Mouse (Mus musculus): Measurements from ENCODE around the gene Tubd1. TPM values are rescaled to one million over a fixed set of nuclear protein-coding genes. Genes with fewer than 3 reads are reported as not detected.
A peak's percentile ranks its signal among the peaks of the same experiment; 100 is the strongest.

Gene Tubd1
- 0.93 and 1.2 TPM in 2 replicates for polyA plus RNA-seq (2012; rRNA removed)

DNA sequence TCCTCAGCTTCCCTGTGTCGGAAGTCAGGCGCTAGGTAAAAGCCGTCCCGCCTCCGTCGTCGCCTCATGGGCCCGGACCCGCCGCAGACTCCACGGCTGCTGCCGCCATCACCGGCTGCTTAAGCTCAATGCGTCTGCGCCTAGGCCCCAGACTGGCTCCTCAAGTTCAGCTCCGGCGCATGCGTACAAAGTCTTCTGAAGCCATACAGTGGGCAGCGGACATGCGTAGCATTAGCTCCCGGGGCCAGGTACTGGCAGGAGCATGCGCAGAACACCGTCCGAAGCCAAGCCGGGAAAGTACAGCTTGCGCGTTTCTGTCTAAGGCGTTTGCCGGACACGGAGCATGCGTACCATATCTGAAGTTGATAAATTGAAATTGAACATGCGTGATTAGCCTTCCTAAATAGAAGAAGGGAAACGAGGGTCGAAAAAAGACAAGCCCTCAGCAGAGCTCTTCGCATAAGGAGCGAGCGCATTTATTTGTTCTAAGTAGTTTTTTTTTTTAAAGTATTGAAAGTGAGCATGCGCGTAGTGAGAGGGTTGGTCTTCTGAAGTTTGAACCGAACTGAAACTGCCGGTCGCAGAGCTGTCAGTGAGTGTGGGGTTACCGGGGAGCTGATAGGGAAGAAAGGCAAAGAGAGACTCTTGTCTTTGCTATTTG, at the start of gene Tubd1, which contains the start of gene Rps6kb1:
Tubd1 (plus strand) TSS at position 353 of the 661 bp plus-strand sequence.
Rps6kb1 (minus strand) TSS at position 167 of the 661 bp plus-strand sequence.
- peaks cover 7% of the 10 kb centered on the region for H3K36me3 ChIP-seq (ENCODE audit: control insufficient read depth, insufficient read depth, low read length)
- WGBS = under 1% methylated on average over 43 of the region's 43 CpGs
- peak within 1 kb of the TSS; percentile 76 for H3K27ac ChIP-seq (ENCODE audit: insufficient read depth, low read depth, low read length)
- peak within 1 kb of the TSS; percentile 76 for H3K4me3 ChIP-seq (ENCODE audit: low read depth, low read length)
- TF ChIP-seq POLR2A (IDR thresholded peaks at IDR 0.05; ENCODE audit: low read depth, low read length) (peak; percentile 98), CTCF (IDR thresholded peaks at IDR 0.05; ENCODE audit: extremely low read depth, insufficient read length, insufficient replicate concordance, low read depth, low read length) (no peak)
- H3K27me3 ChIP-seq (ENCODE audit: control insufficient read depth, insufficient read depth, low read length) = no peaks in the 10 kb centered on the region
- H3K4me1 ChIP-seq (ENCODE audit: control insufficient read depth, insufficient read depth, insufficient read length, low read length) = no peaks in the 10 kb centered on the region

- Histone ChIP-seq H3K27ac (ENCODE audit: insufficient read depth, low read depth, low read length) (no peak overlapping the region), H3K4me1 (ENCODE audit: control insufficient read depth, insufficient read depth, insufficient read length, low read length) (no peaks in the 10 kb centered on the region), H3K36me3 (ENCODE audit: control insufficient read depth, insufficient read depth, low read length) (peaks cover 37% of the 10 kb centered on the region), H3K4me3 (ENCODE audit: low read depth, low read length) (no peak overlapping the region), H3K27me3 (ENCODE audit: control insufficient read depth, insufficient read depth, low read length) (no peaks in the 10 kb centered on the region)
- TF ChIP-seq CTCF (IDR thresholded peaks at IDR 0.05; ENCODE audit: extremely low read depth, insufficient read length, insufficient replicate concordance, low read depth, low read length) (no peak), POLR2A (IDR thresholded peaks at IDR 0.05; ENCODE audit: low read depth, low read length) (no peak)
- WGBS = 87% methylated on average over 1 of the region's 1 CpGs
These were observed 47.4 kb upstream of the Tubd1 start for GRCm38 (mm10) chr11:86497356-86497755.

DNA sequence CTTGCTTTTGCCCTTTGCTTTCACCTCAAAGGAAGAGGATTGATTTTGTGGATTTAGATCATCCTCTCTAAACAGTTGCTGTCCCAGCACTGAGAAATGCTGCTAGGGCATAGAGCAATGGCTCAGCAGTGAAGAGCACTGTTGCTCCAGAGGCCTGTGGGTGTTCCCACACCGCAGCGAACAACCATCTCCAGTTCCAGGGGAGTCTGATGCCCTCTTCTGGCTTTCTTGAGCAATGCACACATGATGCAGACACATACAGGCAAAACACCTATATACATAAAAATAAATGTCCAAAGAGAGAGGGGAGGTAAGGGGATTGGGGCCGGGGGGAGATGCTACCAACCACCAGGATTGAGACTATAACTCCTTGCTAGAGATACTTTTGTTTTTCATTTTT, 46.9 kb upstream of the Tubd1 start:
- Histone ChIP-seq H3K36me3 (ENCODE audit: control insufficient read depth, insufficient read depth, low read length) (peaks cover 37% of the 10 kb centered on the region), H3K27me3 (ENCODE audit: control insufficient read depth, insufficient read depth, low read length) (no peaks in the 10 kb centered on the region), H3K4me3 (ENCODE audit: low read depth, low read length) (no peak overlapping the region), H3K27ac (ENCODE audit: insufficient read depth, low read depth, low read length) (no peak overlapping the region), H3K4me1 (ENCODE audit: control insufficient read depth, insufficient read depth, insufficient read length, low read length) (no peaks in the 10 kb centered on the region)
- no peak for TF ChIP-seq CTCF (IDR thresholded peaks at IDR 0.05; ENCODE audit: extremely low read depth, insufficient read length, insufficient replicate concordance, low read depth, low read length)
- TF ChIP-seq POLR2A (IDR thresholded peaks at IDR 0.05; ENCODE audit: low read depth, low read length) = no peak
- 86% methylated on average over 3 of the region's 3 CpGs for WGBS

GRCm38 (mm10) chr11:86500795-86501194, 44.0 kb upstream of the Tubd1 start:
- Histone ChIP-seq H3K4me3 (ENCODE audit: low read depth, low read length) (no peak overlapping the region), H3K36me3 (ENCODE audit: control insufficient read depth, insufficient read depth, low read length) (peaks cover 36% of the 10 kb centered on the region), H3K4me1 (ENCODE audit: control insufficient read depth, insufficient read depth, insufficient read length, low read length) (no peaks in the 10 kb centered on the region), H3K27ac (ENCODE audit: insufficient read depth, low read depth, low read length) (no peak overlapping the region), H3K27me3 (ENCODE audit: control insufficient read depth, insufficient read depth, low read length) (no peaks in the 10 kb centered on the region)
- no peak for TF ChIP-seq CTCF (IDR thresholded peaks at IDR 0.05; ENCODE audit: extremely low read depth, insufficient read length, insufficient replicate concordance, low read depth, low read length)
- no peak for TF ChIP-seq POLR2A (IDR thresholded peaks at IDR 0.05; ENCODE audit: low read depth, low read length)
- 71% methylated on average over 1 of the region's 1 CpGs for WGBS

DNA sequence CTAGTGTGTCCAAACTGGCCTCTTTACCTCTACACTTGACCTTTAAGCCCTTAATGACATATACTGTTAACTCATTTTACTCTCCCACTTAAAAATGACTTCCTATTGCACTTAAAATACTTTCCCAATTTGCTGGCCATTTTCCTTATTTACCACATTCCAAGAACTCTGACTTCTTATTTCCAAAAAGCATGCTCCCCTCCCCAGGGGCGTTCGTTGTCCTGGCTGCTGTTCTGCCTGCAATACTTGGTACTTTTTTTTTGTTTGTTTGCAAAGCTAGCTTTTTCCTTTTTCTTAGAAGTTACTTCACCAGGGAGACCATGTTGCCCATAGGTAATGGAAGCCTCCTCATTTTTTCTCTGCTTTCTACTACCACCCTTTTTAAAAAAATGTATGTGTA, 41.7 kb upstream of the Tubd1 start:
- peaks cover 39% of the 10 kb centered on the region for H3K36me3 ChIP-seq (ENCODE audit: control insufficient read depth, insufficient read depth, low read length)
- no peak for TF ChIP-seq CTCF (IDR thresholded peaks at IDR 0.05; ENCODE audit: extremely low read depth, insufficient read length, insufficient replicate concordance, low read depth, low read length)
- no peak for TF ChIP-seq POLR2A (IDR thresholded peaks at IDR 0.05; ENCODE audit: low read depth, low read length)
- 83% methylated on average over 2 of the region's 2 CpGs for WGBS

DNA sequence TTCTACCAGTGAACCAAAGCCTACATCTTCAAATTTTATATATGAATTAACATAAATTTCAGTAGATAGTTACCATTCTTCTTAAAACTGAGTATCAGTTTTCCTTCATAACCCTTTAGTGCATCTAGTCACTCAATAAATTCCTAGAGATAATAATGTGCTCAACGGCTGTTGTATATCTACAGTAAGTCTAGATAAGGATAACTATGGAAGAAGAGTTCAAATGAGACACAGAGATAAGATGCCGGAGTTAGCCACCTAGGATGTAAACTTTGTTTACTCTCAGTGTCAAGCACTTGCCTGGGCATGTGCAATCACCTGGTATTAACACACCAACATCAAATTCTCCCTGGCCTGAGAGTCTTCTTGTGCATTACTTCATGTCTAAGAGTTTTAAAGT, 37.5 kb upstream of the Tubd1 start:
- 28% methylated on average over 2 of the region's 2 CpGs for WGBS

More for the DNA sequence above, 41.7 kb upstream of the Tubd1 start:
- Histone ChIP-seq H3K4me3 (ENCODE audit: low read depth, low read length) (no peak overlapping the region), H3K27ac (ENCODE audit: insufficient read depth, low read depth, low read length) (no peak overlapping the region), H3K27me3 (ENCODE audit: control insufficient read depth, insufficient read depth, low read length) (no peaks in the 10 kb centered on the region), H3K4me1 (ENCODE audit: control insufficient read depth, insufficient read depth, insufficient read length, low read length) (no peaks in the 10 kb centered on the region)

GRCm38 (mm10) chr11:86507991-86508390, 36.8 kb upstream of the Tubd1 start:
- TF ChIP-seq CTCF (IDR thresholded peaks at IDR 0.05; ENCODE audit: extremely low read depth, insufficient read length, insufficient replicate concordance, low read depth, low read length) (no peak), POLR2A (IDR thresholded peaks at IDR 0.05; ENCODE audit: low read depth, low read length) (no peak)
- Histone ChIP-seq H3K4me3 (ENCODE audit: low read depth, low read length) (no peak overlapping the region), H3K4me1 (ENCODE audit: control insufficient read depth, insufficient read depth, insufficient read length, low read length) (no peaks in the 10 kb centered on the region), H3K36me3 (ENCODE audit: control insufficient read depth, insufficient read depth, low read length) (peaks cover 60% of the 10 kb centered on the region), H3K27ac (ENCODE audit: insufficient read depth, low read depth, low read length) (no peak overlapping the region), H3K27me3 (ENCODE audit: control insufficient read depth, insufficient read depth, low read length) (no peaks in the 10 kb centered on the region)
- 87% methylated on average over 2 of the region's 2 CpGs for WGBS

More for the DNA sequence above, 37.5 kb upstream of the Tubd1 start:
- no peaks in the 10 kb centered on the region for H3K4me1 ChIP-seq (ENCODE audit: control insufficient read depth, insufficient read depth, insufficient read length, low read length)
- peaks cover 59% of the 10 kb centered on the region for H3K36me3 ChIP-seq (ENCODE audit: control insufficient read depth, insufficient read depth, low read length)
- no peak for TF ChIP-seq POLR2A (IDR thresholded peaks at IDR 0.05; ENCODE audit: low read depth, low read length)
- TF ChIP-seq CTCF (IDR thresholded peaks at IDR 0.05; ENCODE audit: extremely low read depth, insufficient read length, insufficient replicate concordance, low read depth, low read length) = no peak
- no peaks in the 10 kb centered on the region for H3K27me3 ChIP-seq (ENCODE audit: control insufficient read depth, insufficient read depth, low read length)
- H3K4me3 ChIP-seq (ENCODE audit: low read depth, low read length) = no peak overlapping the region
- no peak overlapping the region for H3K27ac ChIP-seq (ENCODE audit: insufficient read depth, low read depth, low read length)
